Mouse (Mus musculus) left cerebral cortex, postnatal 10 days (tissue): ENCODE measurements around the gene Rpl9. TPM values are rescaled to one million over a fixed set of nuclear protein-coding genes. Genes with fewer than 3 reads are reported as not detected.

Source experiments
- DNase-seq, 2 experiments: peaks; one replicate each; pipeline ENCODE4 v3.0.0; 2021 to 2022; ENCODE audit warnings: low spot score in 2 of 2, mixed read lengths in 1 of 2; ENCODE audit errors: extremely low spot score in 1 of 2
- intact Hi-C: fragments of 180-260 bp; cut with DNase I; formaldehyde crosslinking; loops from one replicate; pipeline ENCODE4 v1.15.1; 2025
- total RNA-seq, 2 experiments: library from RNA; stranded (reverse); gene quantifications; 2 replicates each; pipeline ENCODE4 v1.2.3; 2021

Rpl9 gene
- total RNA-seq, 2 experiments from 2014 or later, result 665 to 666 TPM

DNA sequence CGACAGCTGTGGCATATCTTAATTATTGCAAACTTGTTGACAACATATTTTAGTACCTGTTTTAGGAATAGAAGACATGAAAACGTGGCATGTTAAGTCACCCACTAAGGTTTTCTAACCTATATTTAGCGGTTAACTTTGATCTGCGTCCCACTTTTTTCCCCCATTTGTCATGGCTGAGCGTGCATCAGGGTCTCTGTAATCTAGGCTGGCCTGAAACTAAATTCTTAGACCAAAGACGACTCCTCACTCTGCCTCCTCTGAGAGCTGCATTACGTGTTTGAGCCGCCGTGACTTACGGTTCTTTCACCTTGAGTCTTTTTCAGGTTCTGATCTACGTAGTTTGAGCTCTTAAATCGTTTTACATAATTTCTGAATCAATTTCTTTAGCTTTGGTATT lies 509 bp upstream of the Rpl9 start:
- DNase-seq, result no peak
- intact Hi-C loops, result loop anchor here (2.0 to 10.0 kb wide), 2 partner anchors 57 to 387 kb away; partner anchors contain the start of gene Rfc1

DNA sequence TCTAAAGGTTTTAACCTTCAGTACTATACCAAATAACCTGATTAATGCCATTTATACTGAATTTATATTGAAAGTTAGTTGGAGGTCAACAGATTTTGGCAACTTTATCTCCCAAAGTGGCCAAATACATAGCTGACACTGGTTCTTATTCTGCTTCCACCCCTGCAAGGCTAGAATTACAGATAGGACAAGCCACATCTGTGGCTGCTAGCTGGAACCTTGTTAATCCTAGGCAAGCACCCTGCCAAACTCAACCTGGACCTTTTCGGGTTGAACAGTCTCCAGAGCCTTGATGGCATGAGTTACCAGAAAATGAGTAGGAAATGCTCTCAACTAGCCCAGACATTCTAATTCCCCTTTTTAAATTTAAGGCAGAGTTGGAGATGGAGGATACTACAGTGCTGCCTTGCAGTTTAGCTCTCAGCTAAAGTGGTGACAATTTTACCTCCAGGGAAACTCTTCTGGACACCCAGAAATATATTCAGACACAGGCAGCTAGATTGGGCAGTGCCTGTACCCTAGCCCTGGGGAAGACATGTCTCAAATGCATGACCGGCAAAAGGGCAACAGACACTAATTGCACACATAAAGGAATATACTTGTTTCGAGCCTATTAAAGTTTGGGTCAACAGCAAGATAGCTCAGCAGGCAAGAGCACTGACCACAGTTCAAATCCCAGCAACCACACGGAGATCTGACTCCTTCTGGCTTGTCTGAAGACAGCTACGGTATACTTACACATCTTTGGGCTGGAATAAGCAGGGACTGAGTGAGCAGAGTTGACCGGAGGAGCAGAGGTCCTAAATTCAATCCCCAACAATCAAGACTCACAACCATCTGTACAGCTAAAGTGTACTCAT lies 4.0 kb downstream of the Rpl9 start:
- DNase-seq, result no peak
- intact Hi-C loops, result no loop called here

DNA sequence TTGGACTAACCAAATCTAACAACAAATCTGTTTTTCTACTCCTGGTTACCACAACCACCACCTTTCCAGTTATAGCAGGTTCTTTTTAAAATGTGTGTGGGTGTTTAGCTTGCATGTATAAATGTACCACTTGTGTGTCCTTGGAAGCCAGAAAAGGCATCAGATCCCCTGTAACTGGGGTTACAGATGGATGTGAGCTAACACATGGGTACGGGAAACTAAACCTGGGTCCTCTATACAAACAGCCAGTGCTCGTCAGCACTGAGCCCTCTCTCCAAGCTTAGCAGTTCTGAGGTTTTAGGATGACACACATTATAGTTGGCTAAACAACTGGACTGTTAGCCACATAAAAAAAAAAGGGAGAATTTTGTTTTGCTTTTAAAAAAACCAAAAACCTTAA lies 5.5 kb downstream of the Rpl9 start:
- no peak for DNase-seq
- intact Hi-C loops, result no loop called here

DNA sequence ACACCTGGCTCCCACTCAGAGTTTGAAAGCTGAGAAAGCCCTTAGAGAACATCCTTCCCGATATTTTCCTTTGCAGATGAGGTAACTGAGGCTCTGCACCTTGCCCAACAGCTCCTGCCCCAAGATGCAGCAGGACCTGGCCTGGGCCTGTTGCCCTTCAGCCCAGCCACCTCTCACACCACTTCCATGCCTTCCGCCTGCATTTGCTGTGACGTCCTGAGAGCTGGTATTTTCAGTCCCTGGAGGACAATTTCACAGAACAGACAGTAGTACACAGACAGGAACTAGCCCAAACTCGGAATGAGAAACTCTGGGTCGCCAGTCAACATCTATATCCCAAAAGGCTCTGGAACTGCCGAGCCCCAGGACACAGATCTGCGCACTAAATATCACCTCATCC lies 16.5 kb downstream of the Rpl9 start:
- intact Hi-C loops, result no loop called here
- no peak for DNase-seq

DNA sequence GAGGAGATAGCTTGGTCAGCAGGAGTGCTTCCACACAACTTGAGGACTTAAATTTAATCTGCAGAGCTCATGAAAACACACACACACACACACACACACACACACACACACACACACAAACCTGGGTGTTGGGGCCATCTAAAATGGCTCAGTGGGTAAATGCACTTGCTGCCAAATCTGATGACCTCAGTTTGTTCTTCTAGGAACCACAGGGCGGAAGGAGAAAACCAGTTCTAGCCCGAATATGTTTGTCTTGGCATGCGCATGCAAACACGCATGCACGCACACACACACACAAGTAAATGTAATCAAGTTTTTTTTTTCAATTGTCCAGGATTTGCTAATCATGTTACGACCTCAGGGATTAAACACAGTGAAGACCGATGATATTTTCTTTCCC lies 19.7 kb downstream of the Rpl9 start:
- DNase-seq, result no peak
- intact Hi-C loops, result no loop called here

DNA sequence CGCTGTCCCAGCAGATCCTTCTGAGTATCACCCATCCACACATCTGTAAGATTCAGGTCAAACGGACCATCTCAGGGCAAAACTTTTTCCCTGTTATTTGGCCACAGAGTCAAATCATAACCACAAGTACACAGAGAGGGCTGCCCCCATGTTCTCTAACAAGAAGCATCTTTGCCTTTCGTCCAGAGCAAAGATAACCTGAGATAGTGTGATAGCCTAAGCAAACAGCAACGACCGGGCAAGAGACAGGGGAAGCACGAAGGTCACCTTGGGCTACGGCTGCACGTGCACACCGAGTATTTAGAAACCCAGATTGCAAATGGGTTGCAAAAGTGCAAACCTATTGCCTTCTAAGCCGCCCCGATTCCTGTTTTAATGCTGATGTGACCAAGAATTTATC lies 23.4 kb downstream of the Rpl9 start:
- intact Hi-C loops, result no loop called here
- no peak for DNase-seq

DNA sequence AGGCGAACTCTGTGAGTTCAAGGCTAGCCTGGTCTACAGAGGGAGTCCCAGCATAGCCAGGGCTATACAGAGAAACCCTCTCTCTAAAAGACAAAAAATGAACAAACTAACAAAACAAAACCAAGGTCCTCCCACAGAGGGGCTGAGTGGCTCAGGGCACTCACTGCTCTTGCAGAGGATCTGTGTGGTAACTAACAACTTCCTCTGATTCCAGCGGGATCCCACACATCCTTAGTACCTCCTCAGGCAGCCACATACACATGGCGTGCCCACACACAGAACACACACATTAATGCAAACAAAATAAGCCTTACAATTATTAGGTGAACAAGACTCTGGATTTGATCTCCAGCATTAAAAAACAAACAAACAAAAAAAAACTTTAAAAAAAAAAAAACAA lies 33.5 kb downstream of the Rpl9 start:
- intact Hi-C loops, result no loop called here
- DNase-seq, result no peak

DNA sequence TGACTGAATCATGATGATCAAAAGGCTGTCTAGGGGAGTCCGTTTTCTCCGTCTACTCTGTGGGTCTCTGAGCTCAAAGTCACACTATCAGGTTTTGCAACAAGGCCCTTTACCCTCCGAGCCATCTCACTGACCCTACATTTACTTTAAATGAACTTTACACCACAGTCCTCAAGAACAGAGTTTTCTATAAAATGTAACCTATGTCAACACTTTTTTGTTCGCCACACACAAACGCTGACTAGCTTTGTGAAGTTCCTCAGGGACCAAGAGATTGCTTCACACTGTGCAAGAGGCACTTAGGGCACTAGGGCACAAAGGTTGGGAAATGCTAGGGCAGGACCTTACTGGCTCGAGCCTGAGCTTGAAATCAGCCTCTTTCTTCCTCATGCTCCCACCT lies 34.4 kb downstream of the Rpl9 start:
- DNase-seq, result no peak
- intact Hi-C loops, result no loop called here

DNA sequence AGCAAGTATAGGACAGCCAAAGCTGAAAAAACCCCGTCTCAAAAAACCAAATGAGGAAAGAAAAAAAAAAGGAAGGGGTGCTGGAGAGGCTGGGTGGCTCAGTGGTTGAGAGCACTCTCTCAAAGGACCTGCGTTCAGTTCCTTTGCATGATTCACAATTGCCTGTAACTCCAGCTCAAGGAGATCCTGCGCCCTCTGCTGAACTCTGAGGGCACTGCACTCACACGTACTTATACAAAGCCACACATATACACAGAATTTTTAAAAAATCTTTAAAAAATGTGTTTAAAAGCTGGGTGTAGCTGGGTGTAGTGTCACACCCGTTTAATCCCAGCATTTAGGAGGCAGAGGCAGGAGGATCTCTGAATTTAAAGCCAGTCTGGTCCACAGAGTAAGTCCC lies 36.3 kb downstream of the Rpl9 start:
- no peak for DNase-seq
- intact Hi-C loops, result no loop called here

DNA sequence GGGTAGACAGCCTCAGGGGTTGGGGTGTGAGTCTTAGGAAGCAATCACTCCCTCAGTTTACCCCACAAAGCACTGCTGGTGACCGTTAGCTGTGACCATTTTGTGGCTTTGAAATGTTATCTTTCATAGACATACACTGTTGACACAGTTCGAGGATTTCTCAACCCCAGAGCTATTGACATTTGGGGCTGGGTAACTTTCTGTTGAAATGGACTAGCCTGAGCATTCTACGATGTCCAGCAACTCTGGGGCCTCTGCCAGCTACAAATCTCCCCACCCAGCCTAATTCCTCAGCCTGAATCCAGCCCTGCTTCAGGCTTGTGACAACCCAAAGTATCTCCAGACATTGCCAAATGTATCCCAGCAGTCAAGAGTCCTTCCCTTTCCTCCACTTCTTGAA lies 37.1 kb downstream of the Rpl9 start:
- no peak for DNase-seq
- intact Hi-C loops, result no loop called here

DNA sequence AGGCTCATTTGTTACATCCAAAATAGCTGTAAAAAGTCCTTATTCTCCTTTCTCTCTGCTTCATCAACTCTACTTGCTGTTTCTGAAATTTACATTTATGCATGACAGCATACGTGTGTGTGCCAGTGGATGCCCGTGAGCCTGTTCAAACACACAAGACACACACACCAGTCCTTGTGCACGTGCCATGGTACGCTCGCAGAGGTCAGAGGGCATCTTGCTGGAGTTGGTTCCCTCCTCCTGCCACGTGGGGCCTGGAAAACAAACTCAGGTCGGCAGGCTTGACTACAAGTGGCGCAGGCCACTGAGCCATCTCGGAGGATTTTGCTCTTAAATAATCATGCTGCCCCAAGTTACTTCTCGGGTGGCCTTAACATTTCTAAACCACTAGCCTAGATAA lies 40.7 kb downstream of the Rpl9 start:
- no peak for DNase-seq
- intact Hi-C loops, result no loop called here

DNA sequence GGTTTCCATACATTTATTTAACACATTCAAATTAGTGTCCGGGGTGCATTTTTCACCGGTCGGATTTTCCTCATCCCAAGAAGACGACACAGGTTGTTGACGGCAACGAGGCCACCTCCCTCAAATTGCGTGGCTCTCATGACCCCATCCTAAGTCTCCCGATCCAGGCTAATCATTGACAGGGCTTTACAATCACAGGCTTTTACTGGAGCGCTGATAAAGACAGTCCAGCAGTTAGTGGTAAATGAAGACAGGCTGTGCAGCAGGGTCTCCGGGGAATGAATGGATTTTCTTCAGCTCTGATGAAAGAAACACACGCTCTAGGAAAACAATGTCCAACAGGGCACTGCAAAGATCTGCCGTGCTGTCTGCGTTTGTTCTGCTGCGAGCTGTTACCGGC lies 43.1 kb downstream of the Rpl9 start, which contains the start of gene Klb:
Gene Klb, plus strand, starts transcription at position 147 of the 400 bp plus-strand sequence.
- DNase-seq, result no peak
- intact Hi-C loops, result no loop called here

DNA sequence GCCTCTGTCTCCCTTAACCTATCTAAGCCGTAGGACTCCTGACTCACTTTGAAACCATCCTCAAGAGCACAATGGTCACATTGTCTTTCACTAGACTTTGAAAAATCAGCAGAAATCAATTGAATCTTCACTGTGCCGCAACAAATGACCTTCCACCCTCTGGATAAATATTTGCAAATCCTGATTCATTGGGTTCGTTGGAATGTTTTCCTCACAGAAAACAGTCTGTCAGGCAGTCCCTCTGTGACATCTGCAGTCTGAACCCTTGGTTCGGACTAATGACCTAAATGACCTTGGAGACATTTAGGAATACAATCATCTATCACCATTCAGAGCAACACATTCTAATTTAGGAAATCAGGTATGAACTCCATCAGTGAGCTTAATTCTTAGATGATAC lies 51.1 kb downstream of the Rpl9 start:
- no peak for DNase-seq
- intact Hi-C loops, result no loop called here

DNA sequence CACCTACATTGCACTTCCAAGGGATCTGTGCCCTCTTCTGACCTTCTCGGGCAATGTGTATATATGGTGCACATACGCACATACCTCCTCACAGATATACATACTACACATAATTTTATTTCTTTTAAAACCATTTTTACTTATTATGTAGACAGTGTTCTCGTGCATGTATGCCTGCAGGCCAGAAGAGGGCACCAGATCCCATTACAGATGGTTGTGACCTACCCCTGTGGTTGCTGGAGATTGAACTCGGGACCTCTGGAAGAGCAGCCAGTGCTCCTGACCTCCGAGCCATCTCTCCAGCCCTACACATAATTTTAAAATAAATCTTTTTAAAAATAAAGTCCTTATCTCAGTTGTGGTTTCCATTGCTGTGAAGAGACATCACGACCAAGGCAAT lies 52.9 kb downstream of the Rpl9 start:
- intact Hi-C loops, result no loop called here
- no peak for DNase-seq

Other genes with a start within 250 kb of the Rpl9 start
- 10 to 100 TPM; 18.9 to 20.0 TPM for gene Wdr19, start 191.7 kb downstream of the Rpl9 start, total RNA-seq
- 10 to 100 TPM; 20.7 to 22.4 TPM for gene Rfc1, start 55.8 kb downstream of the Rpl9 start, total RNA-seq
- under 1 TPM; 0.36 to 0.39 TPM for gene Klb, start 43.1 kb downstream of the Rpl9 start, total RNA-seq
- 10 to 100 TPM; 36.4 to 37.3 TPM for gene Lias, start 53 bp upstream of the Rpl9 start, total RNA-seq
- gene Ugdh, start 44.5 kb upstream of the Rpl9 start, total RNA-seq, result 10 to 100 TPM; 29.3 to 30.1 TPM
- gene Gm43552, start 101.4 kb upstream of the Rpl9 start, total RNA-seq, result not detected
- 100 to 1,000 TPM; 127 to 143 TPM for gene Smim14, start 145.7 kb upstream of the Rpl9 start, total RNA-seq
- gene Ube2k, start 145.8 kb upstream of the Rpl9 start, total RNA-seq, result 100 to 1,000 TPM; 134 to 138 TPM